Mouse (Mus musculus): ENCODE measurements around the gene Prr14l. TPM values are rescaled to one million over a fixed set of nuclear protein-coding genes. Genes with fewer than 3 reads are reported as not detected.
A peak's percentile ranks its signal among the peaks of the same experiment; 100 is the strongest.

The Prr14l gene
- 12.1 and 12.4 TPM in 2 replicates for polyA plus RNA-seq (2014; fragmentation: Nextera tagmentation; extraction: Ambion mirVana)

- ATAC-seq (ENCODE audit: insufficient read depth, low FRiP score, low TSS enrichment) (peak; percentile 97), DNase-seq (ENCODE audit: low spot score) (peak; percentile 98)
- Histone ChIP-seq H3K27ac (ENCODE audit: low read depth, low read length) (peak within 1 kb of the TSS; percentile 6; the same call in 1 of the 2 replicates), H3K4me1 (ENCODE audit: control insufficient read depth, insufficient read depth, low read length) (peaks cover 17% of the 10 kb centered on the region), H3K4me2 (ENCODE audit: low read depth) (peak within 1 kb of the TSS; percentile 75), H3K9me3 (ENCODE audit: control insufficient read depth, low read length) (no peaks in the 10 kb centered on the region), H3K27me3 (ENCODE audit: control insufficient read depth, insufficient read depth, low read length) (no peaks in the 10 kb centered on the region), H3K9ac (ENCODE audit: low read length) (peak within 1 kb of the TSS; percentile 76), H3K36me3 (ENCODE audit: control insufficient read depth, insufficient read depth, low read length) (peaks cover 2% of the 10 kb centered on the region; the same call in 1 of the 2 replicates), H3K4me3 (ENCODE audit: low read depth, low read length) (peak within 1 kb of the TSS; percentile 60)
- WGBS, result under 1% methylated on average over 51 of the region's 51 CpGs
Observed at GRCm38 (mm10) chr5:32853731-32854507, at the start of gene Prr14l. Gene Prr14l, minus strand, starts transcription at chr5:32854256.

- no peak for ATAC-seq (ENCODE audit: insufficient read depth, low FRiP score, low TSS enrichment)
- Histone ChIP-seq H3K4me2 (ENCODE audit: low read depth) (no peak overlapping the region), H3K27me3 (ENCODE audit: control insufficient read depth, insufficient read depth, low read length) (no peaks in the 10 kb centered on the region), H3K9me3 (ENCODE audit: control insufficient read depth, low read length) (no peaks in the 10 kb centered on the region; the same call in 1 of the 2 replicates), H3K4me3 (ENCODE audit: low read depth, low read length) (no peak overlapping the region), H3K36me3 (ENCODE audit: control insufficient read depth, insufficient read depth, low read length) (peaks cover 4% of the 10 kb centered on the region), H3K27ac (ENCODE audit: low read depth, low read length) (no peak overlapping the region), H3K4me1 (ENCODE audit: control insufficient read depth, insufficient read depth, low read length) (no peaks in the 10 kb centered on the region), H3K9ac (ENCODE audit: low read length) (no peak overlapping the region)
- DNase-seq (ENCODE audit: low spot score), result no peak
- 70% methylated on average over 3 of the region's 3 CpGs for WGBS
Observed at GRCm38 (mm10) chr5:32886739-32887138, 32.7 kb upstream of the Prr14l start.

- H3K4me3 ChIP-seq (ENCODE audit: low read depth, low read length), result no peak overlapping the region
- peaks cover 13% of the 10 kb centered on the region for H3K36me3 ChIP-seq (ENCODE audit: control insufficient read depth, insufficient read depth, low read length)
- DNase-seq (ENCODE audit: low spot score) (no peak), ATAC-seq (ENCODE audit: insufficient read depth, low FRiP score, low TSS enrichment) (no peak)
- no peaks in the 10 kb centered on the region for H3K4me1 ChIP-seq (ENCODE audit: control insufficient read depth, insufficient read depth, low read length)
- H3K4me2 ChIP-seq (ENCODE audit: low read depth), result no peak overlapping the region
- no peak overlapping the region for H3K27ac ChIP-seq (ENCODE audit: low read depth, low read length)
- 95% methylated on average over 5 of the region's 5 CpGs for WGBS
- no peak overlapping the region for H3K9ac ChIP-seq (ENCODE audit: low read length)
- H3K27me3 ChIP-seq (ENCODE audit: control insufficient read depth, insufficient read depth, low read length), result no peaks in the 10 kb centered on the region
- H3K9me3 ChIP-seq (ENCODE audit: control insufficient read depth, low read length), result no peaks in the 10 kb centered on the region
Observed at GRCm38 (mm10) chr5:32872346-32872745, 18.3 kb upstream of the Prr14l start.

GRCm38 (mm10) chr5:32869389-32870024 is 15.5 kb upstream of the Prr14l start:
- no peak overlapping the region for H3K27ac ChIP-seq (ENCODE audit: low read depth, low read length)
- no peaks in the 10 kb centered on the region for H3K9me3 ChIP-seq (ENCODE audit: control insufficient read depth, low read length)
- H3K4me3 ChIP-seq (ENCODE audit: low read depth, low read length), result no peak overlapping the region
- no peak for ATAC-seq (ENCODE audit: insufficient read depth, low FRiP score, low TSS enrichment)
- peaks cover 10% of the 10 kb centered on the region for H3K36me3 ChIP-seq (ENCODE audit: control insufficient read depth, insufficient read depth, low read length)
- no peaks in the 10 kb centered on the region for H3K4me1 ChIP-seq (ENCODE audit: control insufficient read depth, insufficient read depth, low read length)
- 92% methylated on average over 5 of the region's 5 CpGs for WGBS
- H3K4me2 ChIP-seq (ENCODE audit: low read depth), result no peak overlapping the region
- H3K27me3 ChIP-seq (ENCODE audit: control insufficient read depth, insufficient read depth, low read length), result no peaks in the 10 kb centered on the region
- no peak overlapping the region for H3K9ac ChIP-seq (ENCODE audit: low read length)
- no peak for DNase-seq (ENCODE audit: low spot score)

GRCm38 (mm10) chr5:32863253-32864228 is 9.5 kb upstream of the Prr14l start, which contains the start of gene Depdc5:
Gene Depdc5, plus strand, starts transcription at chr5:32863701.
- Histone ChIP-seq H3K27me3 (ENCODE audit: control insufficient read depth, insufficient read depth, low read length) (no peaks in the 10 kb centered on the region), H3K36me3 (ENCODE audit: control insufficient read depth, insufficient read depth, low read length) (peaks cover 6% of the 10 kb centered on the region), H3K9ac (ENCODE audit: low read length) (peak within 1 kb of the TSS; percentile 74), H3K27ac (ENCODE audit: low read depth, low read length) (0 out of 2 replicates have a peak within 1 kb of the TSS, but pooled peaks have one; percentile 29), H3K4me3 (ENCODE audit: low read depth, low read length) (peak within 1 kb of the TSS; percentile 74), H3K4me1 (ENCODE audit: control insufficient read depth, insufficient read depth, low read length) (peaks cover 5% of the 10 kb centered on the region; the same call in 1 of the 2 replicates), H3K9me3 (ENCODE audit: control insufficient read depth, low read length) (no peaks in the 10 kb centered on the region), H3K4me2 (ENCODE audit: low read depth) (peak within 1 kb of the TSS; percentile 75)
- under 1% methylated on average over 60 of the region's 64 CpGs for WGBS
- peak; percentile 91 for DNase-seq (ENCODE audit: low spot score)
- peak; percentile 98 for ATAC-seq (ENCODE audit: insufficient read depth, low FRiP score, low TSS enrichment)

GRCm38 (mm10) chr5:32862469-32863132 is 8.5 kb upstream of the Prr14l start:
- no peak overlapping the region for H3K27ac ChIP-seq (ENCODE audit: low read depth, low read length)
- WGBS, result 78% methylated on average over 6 of the region's 6 CpGs
- no peak overlapping the region for H3K9ac ChIP-seq (ENCODE audit: low read length)
- H3K4me2 ChIP-seq (ENCODE audit: low read depth), result no peak overlapping the region
- DNase-seq (ENCODE audit: low spot score), result no peak
- peaks cover 3% of the 10 kb centered on the region for H3K36me3 ChIP-seq (ENCODE audit: control insufficient read depth, insufficient read depth, low read length)
- H3K27me3 ChIP-seq (ENCODE audit: control insufficient read depth, insufficient read depth, low read length), result no peaks in the 10 kb centered on the region
- no peak for ATAC-seq (ENCODE audit: insufficient read depth, low FRiP score, low TSS enrichment)
- H3K9me3 ChIP-seq (ENCODE audit: control insufficient read depth, low read length), result no peaks in the 10 kb centered on the region
- peaks cover 5% of the 10 kb centered on the region; the same call in 1 of the 2 replicates for H3K4me1 ChIP-seq (ENCODE audit: control insufficient read depth, insufficient read depth, low read length)
- H3K4me3 ChIP-seq (ENCODE audit: low read depth, low read length), result peak overlapping the region; percentile 74; the same call in 1 of the 2 replicates

GRCm38 (mm10) chr5:32861082-32861481 is 7.0 kb upstream of the Prr14l start:
- Histone ChIP-seq H3K4me1 (ENCODE audit: control insufficient read depth, insufficient read depth, low read length) (peaks cover 5% of the 10 kb centered on the region; the same call in 1 of the 2 replicates), H3K27ac (ENCODE audit: low read depth, low read length) (no peak overlapping the region), H3K9ac (ENCODE audit: low read length) (no peak overlapping the region), H3K4me3 (ENCODE audit: low read depth, low read length) (no peak overlapping the region), H3K27me3 (ENCODE audit: control insufficient read depth, insufficient read depth, low read length) (no peaks in the 10 kb centered on the region), H3K36me3 (ENCODE audit: control insufficient read depth, insufficient read depth, low read length) (no peaks in the 10 kb centered on the region), H3K9me3 (ENCODE audit: control insufficient read depth, low read length) (no peaks in the 10 kb centered on the region), H3K4me2 (ENCODE audit: low read depth) (no peak overlapping the region)
- ATAC-seq (ENCODE audit: insufficient read depth, low FRiP score, low TSS enrichment), result no peak
- 97% methylated on average over 1 of the region's 1 CpGs for WGBS
- no peak for DNase-seq (ENCODE audit: low spot score)
